Mouse (Mus musculus) liver, embryonic 12.5 days (tissue): ENCODE data around the gene Hoxd8. TPM values are rescaled to one million over a fixed set of nuclear protein-coding genes. Genes with fewer than 3 reads are reported as not detected.
A peak's percentile ranks its signal among the peaks of the same experiment; 100 is the strongest.

Experiments used
- ATAC-seq: fragments of 200-750 bp; cut with Nextera tagmentation; 2 replicates; pipeline ENCODE4 v1.8.0; 2017; ENCODE audit warnings: moderate number of reproducible peaks, mild to moderate bottlenecking, moderate library complexity
- H3K27ac ChIP-seq: fragments of 300-500 bp; sonication (generic); 2 replicates; pipeline ENCODE4 v1.5.1; 2016; ENCODE audit warnings: mild to moderate bottlenecking
- H3K27me3 ChIP-seq: fragments of 300-500 bp; sonication (generic); replicated peaks from 2 replicates; pipeline ENCODE4 v1.6.1; 2016; ENCODE audit warnings: mild to moderate bottlenecking, moderate library complexity
- H3K36me3 ChIP-seq: fragments of 300-500 bp; sonication (generic); 2 replicates; pipeline ENCODE4 v1.6.1; 2016; ENCODE audit warnings: mild to moderate bottlenecking, moderate library complexity
- H3K4me1 ChIP-seq: fragments of 300-500 bp; sonication (generic); 2 replicates; pipeline ENCODE4 v1.6.1; 2016
- H3K4me2 ChIP-seq: fragments of 300-500 bp; sonication (generic); 2 replicates; pipeline ENCODE4 v1.6.1; 2016; ENCODE audit warnings: mild to moderate bottlenecking, moderate library complexity
- H3K4me3 ChIP-seq: fragments of 300-500 bp; sonication (generic); 2 replicates; pipeline ENCODE4 v1.5.1; 2016; ENCODE audit warnings: mild to moderate bottlenecking, moderate library complexity
- H3K9ac ChIP-seq: fragments of 300-500 bp; sonication (generic); 2 replicates; pipeline ENCODE4 v1.6.1; 2016; ENCODE audit warnings: mild to moderate bottlenecking, moderate library complexity
- H3K9me3 ChIP-seq: fragments of 300-500 bp; sonication (generic); replicated peaks from 2 replicates; pipeline ENCODE4 v1.6.1; 2016; ENCODE audit warnings: mild to moderate bottlenecking, moderate library complexity
- WGBS: fragments of 180-500 bp; shearing (Covaris S2); methylation state at CpG from one replicate; pipeline ENCODE4 v1.1.7; 2016; ENCODE audit not compliant: insufficient replicate concordance; 5-methylcytosine and 5-hydroxymethylcytosine counted together
- polyA plus RNA-seq: library from polyadenylated mRNA; unstranded; fragments of >200 nt; fragmentation: Nextera tagmentation; extraction: Ambion mirVana; gene quantifications from 2 replicates; pipeline ENCODE4 v1.2.1, GENCODE M21; 2016

The Hoxd8 gene
- polyA plus RNA-seq, 1 experiment from 2014 or later: 0.11 TPM

- 21% methylated on average over 8 of the region's 8 CpGs for WGBS
- Histone ChIP-seq H3K4me2 (no peak overlapping the region), H3K9ac (no peak overlapping the region), H3K36me3 (no peaks in the 10 kb centered on the region), H3K27ac (no peak overlapping the region), H3K27me3 (peaks cover 98% of the 10 kb centered on the region), H3K4me1 (peaks cover 5% of the 10 kb centered on the region; the same call in 1 of the 2 replicates), H3K9me3 (no peaks in the 10 kb centered on the region), H3K4me3 (no peak overlapping the region)
- no peak for ATAC-seq
Observed at GRCm38 (mm10) chr2:74730331-74730730, 25.9 kb downstream of the Hoxd8 start.

- Histone ChIP-seq H3K27ac (no peak overlapping the region), H3K9ac (no peak overlapping the region), H3K4me2 (no peak overlapping the region), H3K4me3 (no peak overlapping the region), H3K27me3 (peaks cover 98% of the 10 kb centered on the region), H3K36me3 (no peaks in the 10 kb centered on the region), H3K4me1 (peaks cover 5% of the 10 kb centered on the region; the same call in 1 of the 2 replicates), H3K9me3 (no peaks in the 10 kb centered on the region)
- no peak for ATAC-seq
Observed at GRCm38 (mm10) chr2:74731055-74731454, 26.6 kb downstream of the Hoxd8 start.

GRCm38 (mm10) chr2:74731799-74732512 is 27.5 kb downstream of the Hoxd8 start:
- Histone ChIP-seq H3K4me3 (no peak overlapping the region), H3K27ac (no peak overlapping the region), H3K9me3 (no peaks in the 10 kb centered on the region), H3K27me3 (peaks cover 98% of the 10 kb centered on the region), H3K4me1 (peaks cover 5% of the 10 kb centered on the region; the same call in 1 of the 2 replicates), H3K4me2 (no peak overlapping the region), H3K9ac (no peak overlapping the region), H3K36me3 (no peaks in the 10 kb centered on the region)
- WGBS: 22% methylated on average over 9 of the region's 9 CpGs
- ATAC-seq: no peak

- Histone ChIP-seq H3K9me3 (no peaks in the 10 kb centered on the region), H3K36me3 (no peaks in the 10 kb centered on the region), H3K27me3 (peaks cover 98% of the 10 kb centered on the region), H3K4me2 (peak overlapping the region; percentile 13), H3K4me1 (no peaks in the 10 kb centered on the region), H3K9ac (no peak overlapping the region), H3K4me3 (no peak overlapping the region), H3K27ac (no peak overlapping the region)
- no peak for ATAC-seq
- WGBS: 2% methylated on average over 52 of the region's 52 CpGs
Observed at GRCm38 (mm10) chr2:74732513-74733316, 28.3 kb downstream of the Hoxd8 start.

- peaks cover 98% of the 10 kb centered on the region for H3K27me3 ChIP-seq
- ATAC-seq: no peak
- H3K36me3 ChIP-seq: no peaks in the 10 kb centered on the region
- H3K9ac ChIP-seq: no peak overlapping the region
- H3K9me3 ChIP-seq: no peaks in the 10 kb centered on the region
- no peaks in the 10 kb centered on the region for H3K4me1 ChIP-seq
- H3K4me2 ChIP-seq: no peak overlapping the region
- H3K27ac ChIP-seq: no peak overlapping the region
- WGBS: under 1% methylated on average over 16 of the region's 16 CpGs
- no peak overlapping the region for H3K4me3 ChIP-seq
Observed at GRCm38 (mm10) chr2:74733317-74733661, 28.9 kb downstream of the Hoxd8 start.

GRCm38 (mm10) chr2:74733765-74734164 is 29.4 kb downstream of the Hoxd8 start:
- Histone ChIP-seq H3K9ac (no peak overlapping the region), H3K27me3 (peaks cover 98% of the 10 kb centered on the region), H3K4me1 (no peaks in the 10 kb centered on the region), H3K27ac (no peak overlapping the region), H3K9me3 (no peaks in the 10 kb centered on the region), H3K4me3 (no peak overlapping the region), H3K36me3 (no peaks in the 10 kb centered on the region), H3K4me2 (no peak overlapping the region)
- no peak for ATAC-seq
- 2% methylated on average over 6 of the region's 6 CpGs for WGBS

- no peak for ATAC-seq
- Histone ChIP-seq H3K36me3 (no peaks in the 10 kb centered on the region), H3K27me3 (peaks cover 98% of the 10 kb centered on the region), H3K4me3 (no peak overlapping the region), H3K27ac (no peak overlapping the region), H3K4me2 (no peak overlapping the region), H3K9ac (no peak overlapping the region), H3K4me1 (no peaks in the 10 kb centered on the region), H3K9me3 (no peaks in the 10 kb centered on the region)
- WGBS: 4% methylated on average over 13 of the region's 13 CpGs
Observed at GRCm38 (mm10) chr2:74734451-74734850, 30.0 kb downstream of the Hoxd8 start.

- H3K4me2 ChIP-seq: no peak overlapping the region
- 5% methylated on average over 27 of the region's 27 CpGs for WGBS
- H3K4me3 ChIP-seq: no peak overlapping the region
Observed at GRCm38 (mm10) chr2:74734996-74735811, 30.8 kb downstream of the Hoxd8 start.

GRCm38 (mm10) chr2:74735851-74736687 is 31.7 kb downstream of the Hoxd8 start:
- no peak overlapping the region for H3K27ac ChIP-seq
- no peaks in the 10 kb centered on the region for H3K9me3 ChIP-seq
- peaks cover 100% of the 10 kb centered on the region for H3K27me3 ChIP-seq
- H3K9ac ChIP-seq: no peak overlapping the region
- no peaks in the 10 kb centered on the region for H3K4me1 ChIP-seq
- no peaks in the 10 kb centered on the region for H3K36me3 ChIP-seq
- ATAC-seq: no peak
- peak overlapping the region; percentile 14 for H3K4me3 ChIP-seq
- peak overlapping the region; percentile 27 for H3K4me2 ChIP-seq
- 1% methylated on average over 42 of the region's 42 CpGs for WGBS

More at GRCm38 (mm10) chr2:74734996-74735811, 30.8 kb downstream of the Hoxd8 start:
- no peaks in the 10 kb centered on the region for H3K4me1 ChIP-seq
- H3K36me3 ChIP-seq: no peaks in the 10 kb centered on the region
- H3K27me3 ChIP-seq: peaks cover 100% of the 10 kb centered on the region
- H3K9me3 ChIP-seq: no peaks in the 10 kb centered on the region
- H3K9ac ChIP-seq: no peak overlapping the region
- ATAC-seq: no peak
- no peak overlapping the region for H3K27ac ChIP-seq

- Histone ChIP-seq H3K4me3 (no peak overlapping the region), H3K9me3 (no peaks in the 10 kb centered on the region), H3K4me2 (no peak overlapping the region), H3K36me3 (no peaks in the 10 kb centered on the region), H3K27me3 (peaks cover 100% of the 10 kb centered on the region), H3K27ac (no peak overlapping the region), H3K4me1 (no peaks in the 10 kb centered on the region), H3K9ac (no peak overlapping the region)
- WGBS: 4% methylated on average over 15 of the region's 15 CpGs
- no peak for ATAC-seq
Observed at GRCm38 (mm10) chr2:74736688-74737577, 32.5 kb downstream of the Hoxd8 start.
